Mouse (Mus musculus): ENCODE data around the gene Sfxn5. TPM values are rescaled to one million over a fixed set of nuclear protein-coding genes. Genes with fewer than 3 reads are reported as not detected.

Sfxn5 gene
- polyA plus RNA-seq, 1 experiment from 2014 or later, result 7.0 TPM

DNA sequence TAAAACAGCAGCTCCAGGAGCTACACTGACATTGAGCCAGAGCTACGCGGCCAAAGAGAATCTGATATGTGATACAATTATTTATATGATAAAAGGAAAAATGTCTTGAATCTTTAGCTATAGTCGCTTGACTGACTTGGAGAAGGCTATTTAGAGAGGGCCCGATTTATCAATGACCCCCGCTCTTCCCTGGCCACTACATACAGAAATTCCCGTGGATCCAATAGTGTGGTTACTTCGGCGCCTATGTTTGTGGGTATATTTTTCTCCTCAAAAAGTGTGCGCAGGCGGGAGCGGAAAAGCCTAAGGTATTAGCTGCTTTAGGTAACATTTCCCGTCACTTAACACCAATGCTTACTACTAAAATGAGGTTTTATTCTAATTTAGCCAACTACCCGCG, 143.9 kb downstream of the Sfxn5 start:
- no peak overlapping the region for H3K9ac ChIP-seq (ENCODE audit: low read length)
- H3K9me3 ChIP-seq (ENCODE audit: control insufficient read depth, low read length), result no peaks in the 10 kb centered on the region
- H3K4me1 ChIP-seq (replicated peaks; ENCODE audit: control insufficient read depth, insufficient read depth, low read length), result peaks cover 19% of the 10 kb centered on the region

DNA sequence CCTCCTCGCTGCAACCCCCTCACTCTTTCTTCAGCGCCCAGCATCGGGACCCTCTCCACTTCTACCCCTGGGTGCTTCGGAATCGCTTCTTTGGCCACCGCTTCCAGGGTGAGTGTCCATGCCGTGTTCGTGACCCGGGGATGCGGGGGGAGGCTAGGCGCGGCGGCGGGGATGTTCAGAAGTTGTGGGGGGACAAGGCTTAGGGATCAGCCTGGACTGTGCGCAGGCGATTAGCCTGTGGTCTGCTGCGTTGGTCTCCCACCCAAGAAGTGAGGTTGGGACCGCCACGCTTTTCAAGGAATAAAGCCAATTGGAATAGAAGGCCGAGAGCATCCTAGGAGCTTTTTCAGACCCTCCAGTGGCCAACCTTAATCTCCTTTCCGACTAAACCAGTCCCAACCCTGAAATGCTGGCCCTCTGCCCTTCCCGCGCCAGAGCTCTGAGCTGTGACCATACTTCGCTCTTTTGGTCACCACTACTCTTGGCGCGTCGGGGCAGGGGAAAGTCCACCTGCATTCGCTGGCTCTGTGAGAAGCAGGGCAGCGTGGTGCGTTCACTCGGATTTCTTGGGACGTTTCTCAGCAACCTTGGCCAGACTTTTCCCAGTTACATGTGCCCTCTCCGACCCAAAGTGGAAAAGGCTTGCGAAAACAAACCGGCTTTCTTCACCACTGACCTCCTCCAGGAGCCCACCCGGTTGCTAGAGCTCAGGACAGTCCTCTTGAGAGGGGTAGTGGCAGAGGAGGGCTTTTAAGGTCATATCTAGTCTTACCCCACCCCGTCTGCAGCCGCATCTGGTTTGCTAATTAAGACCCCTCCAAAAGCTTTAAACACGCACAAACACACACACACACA, 144.7 kb downstream of the Sfxn5 start:
- Histone ChIP-seq H3K9me3 (ENCODE audit: control insufficient read depth, low read length) (no peaks in the 10 kb centered on the region), H3K9ac (ENCODE audit: low read length) (no peak overlapping the region), H3K4me3 (ENCODE audit: low read length) (peak overlapping the region; percentile 45), H3K36me3 (ENCODE audit: control insufficient read depth, insufficient read depth, low read length) (no peaks in the 10 kb centered on the region), H3K4me2 (ENCODE audit: low read depth, low read length) (peak overlapping the region; percentile 62), H3K27me3 (ENCODE audit: control insufficient read depth, insufficient read depth, low read depth, low read length) (peaks cover 87% of the 10 kb centered on the region), H3K27ac (ENCODE audit: low read length) (no peak overlapping the region), H3K4me1 (replicated peaks; ENCODE audit: control insufficient read depth, insufficient read depth, low read length) (peaks cover 19% of the 10 kb centered on the region)
- 1% methylated on average over 39 of the region's 39 CpGs for WGBS
- ATAC-seq (ENCODE audit: low read depth), result no peak

More for the DNA sequence above, 143.9 kb downstream of the Sfxn5 start:
- Histone ChIP-seq H3K4me2 (ENCODE audit: low read depth, low read length) (no peak overlapping the region), H3K36me3 (ENCODE audit: control insufficient read depth, insufficient read depth, low read length) (no peaks in the 10 kb centered on the region), H3K27me3 (ENCODE audit: control insufficient read depth, insufficient read depth, low read depth, low read length) (peaks cover 89% of the 10 kb centered on the region), H3K4me3 (ENCODE audit: low read length) (0 out of 2 replicates have a peak overlapping the region, but pooled peaks have one; percentile 51), H3K27ac (ENCODE audit: low read length) (no peak overlapping the region)
- 8% methylated on average over 14 of the region's 14 CpGs for WGBS
- no peak for ATAC-seq (ENCODE audit: low read depth)

DNA sequence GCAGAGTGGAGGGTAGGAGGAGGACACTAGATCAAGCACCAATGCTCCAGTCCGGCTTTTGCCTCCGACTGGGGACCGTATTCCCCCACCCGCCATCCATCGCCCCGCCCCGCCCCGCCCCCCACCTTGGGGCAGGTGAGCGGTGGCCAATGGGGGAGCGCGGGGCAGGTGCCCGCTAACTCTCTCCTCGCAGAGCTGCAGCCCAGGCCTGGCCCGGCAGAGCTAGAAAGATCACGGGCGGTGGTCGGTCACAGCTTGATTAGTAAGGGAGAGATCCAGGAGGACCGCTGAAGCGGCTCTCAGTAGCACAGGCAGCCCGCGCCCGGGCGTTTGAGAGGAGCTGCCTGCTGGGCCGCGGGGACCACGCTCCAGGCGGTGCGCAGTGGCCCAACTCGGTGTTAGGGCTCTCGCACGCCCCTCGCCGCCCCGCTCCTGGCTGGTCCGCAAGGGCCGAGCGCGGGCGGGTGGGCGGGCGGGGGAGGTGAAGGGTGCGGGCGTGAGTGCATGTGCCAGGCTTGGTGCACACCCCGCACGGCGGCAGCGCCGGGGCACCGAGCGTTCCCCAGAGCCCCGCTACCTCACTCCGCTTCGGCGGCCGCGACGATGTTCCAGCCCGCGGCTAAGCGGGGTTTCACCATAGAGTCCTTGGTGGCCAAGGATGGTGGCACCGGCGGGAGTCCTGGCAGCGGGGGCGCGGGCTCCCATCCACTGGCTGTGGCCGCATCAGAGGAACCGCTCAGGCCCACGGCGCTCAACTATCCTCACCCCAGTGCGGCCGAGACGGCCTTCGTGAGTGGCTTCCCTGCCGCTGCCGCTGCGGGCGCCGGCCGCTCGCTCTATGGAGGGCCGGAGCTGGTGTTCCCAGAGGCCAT, 145.6 kb downstream of the Sfxn5 start, which contains the start of gene Emx1:
Gene Emx1 (plus strand): TSS at position 99 of the 872 bp plus-strand sequence.
- H3K27ac ChIP-seq (ENCODE audit: low read length), result no peak within 1 kb of the TSS
- WGBS, result under 1% methylated on average over 58 of the region's 81 CpGs
- no peaks in the 10 kb centered on the region for H3K36me3 ChIP-seq (ENCODE audit: control insufficient read depth, insufficient read depth, low read length)
- peak within 1 kb of the TSS; percentile 62 for H3K4me2 ChIP-seq (ENCODE audit: low read depth, low read length)
- H3K4me1 ChIP-seq (replicated peaks; ENCODE audit: control insufficient read depth, insufficient read depth, low read length), result peaks cover 19% of the 10 kb centered on the region
- H3K27me3 ChIP-seq (ENCODE audit: control insufficient read depth, insufficient read depth, low read depth, low read length), result peaks cover 82% of the 10 kb centered on the region
- peak; percentile 72 for ATAC-seq (ENCODE audit: low read depth)
- H3K9ac ChIP-seq (ENCODE audit: low read length), result no peak within 1 kb of the TSS
- H3K4me3 ChIP-seq (ENCODE audit: low read length), result peak within 1 kb of the TSS; percentile 45
- no peaks in the 10 kb centered on the region for H3K9me3 ChIP-seq (ENCODE audit: control insufficient read depth, low read length)

DNA sequence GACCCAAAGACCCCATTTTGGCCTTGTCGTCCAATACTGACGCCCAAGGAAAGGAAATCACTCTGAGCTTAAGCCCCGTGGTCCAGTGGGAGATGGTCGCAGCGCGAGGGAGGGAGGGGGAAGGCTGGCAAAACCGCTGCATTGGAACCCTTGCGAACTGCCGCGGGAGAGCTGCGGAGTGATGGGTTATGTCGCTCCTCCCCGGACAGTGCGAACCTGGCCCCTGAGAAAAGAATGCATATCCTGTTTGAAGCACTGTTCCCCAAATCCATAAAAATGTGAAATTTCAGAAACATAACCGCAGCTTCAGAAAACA, 146.5 kb downstream of the Sfxn5 start:
- Histone ChIP-seq H3K4me3 (ENCODE audit: low read length) (no peak overlapping the region), H3K4me1 (replicated peaks; ENCODE audit: control insufficient read depth, insufficient read depth, low read length) (peaks cover 19% of the 10 kb centered on the region), H3K9me3 (ENCODE audit: control insufficient read depth, low read length) (no peaks in the 10 kb centered on the region), H3K36me3 (ENCODE audit: control insufficient read depth, insufficient read depth, low read length) (no peaks in the 10 kb centered on the region), H3K27me3 (ENCODE audit: control insufficient read depth, insufficient read depth, low read depth, low read length) (peaks cover 73% of the 10 kb centered on the region), H3K4me2 (ENCODE audit: low read depth, low read length) (no peak overlapping the region), H3K9ac (ENCODE audit: low read length) (no peak overlapping the region), H3K27ac (ENCODE audit: low read length) (no peak overlapping the region)
- ATAC-seq (ENCODE audit: low read depth), result no peak
- WGBS, result 0% methylated on average over 15 of the region's 15 CpGs

DNA sequence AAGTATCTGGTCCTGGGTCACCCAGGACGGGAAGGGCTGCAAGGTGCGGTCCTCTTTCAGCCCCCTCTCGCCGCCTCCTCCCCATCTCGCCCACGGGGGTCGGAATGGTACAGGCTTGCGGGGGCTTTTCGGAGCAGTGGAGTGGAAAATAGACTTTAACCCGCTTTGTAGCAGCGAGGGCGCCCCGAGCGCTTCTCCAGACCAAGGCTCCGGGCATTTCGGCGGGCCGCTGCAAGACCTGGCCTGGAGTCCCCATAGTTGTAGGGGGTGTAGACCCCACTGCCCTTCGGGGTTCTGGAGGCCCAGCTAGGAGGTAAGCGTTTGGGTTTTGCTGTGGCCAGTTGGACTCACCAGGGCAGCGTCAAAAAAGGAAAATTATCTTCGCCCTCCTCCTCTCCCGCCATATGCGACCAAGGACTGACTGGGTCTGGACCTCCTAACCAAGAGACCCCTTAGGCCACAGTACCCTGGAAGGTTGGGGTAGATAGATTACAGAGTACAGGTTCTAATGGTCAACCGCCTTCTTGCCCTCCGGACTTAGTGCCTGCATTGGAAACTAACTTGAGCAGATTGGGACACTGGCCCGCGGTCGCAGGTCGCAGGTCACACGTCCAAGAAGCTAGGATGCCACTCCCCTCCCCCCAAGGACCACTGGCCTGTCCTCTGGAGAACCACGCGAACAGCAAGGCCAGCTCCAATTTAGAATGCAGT, 147.0 kb downstream of the Sfxn5 start:
- H3K4me2 ChIP-seq (ENCODE audit: low read depth, low read length), result peak overlapping the region; percentile 47
- H3K9ac ChIP-seq (ENCODE audit: low read length), result no peak overlapping the region
- peaks cover 68% of the 10 kb centered on the region for H3K27me3 ChIP-seq (ENCODE audit: control insufficient read depth, insufficient read depth, low read depth, low read length)
- WGBS, result 4% methylated on average over 33 of the region's 33 CpGs
- H3K4me3 ChIP-seq (ENCODE audit: low read length), result peak overlapping the region; percentile 37
- ATAC-seq (ENCODE audit: low read depth), result no peak
- H3K27ac ChIP-seq (ENCODE audit: low read length), result no peak overlapping the region
- no peaks in the 10 kb centered on the region for H3K9me3 ChIP-seq (ENCODE audit: control insufficient read depth, low read length)
- H3K4me1 ChIP-seq (replicated peaks; ENCODE audit: control insufficient read depth, insufficient read depth, low read length), result peaks cover 19% of the 10 kb centered on the region
- H3K36me3 ChIP-seq (ENCODE audit: control insufficient read depth, insufficient read depth, low read length), result no peaks in the 10 kb centered on the region

DNA sequence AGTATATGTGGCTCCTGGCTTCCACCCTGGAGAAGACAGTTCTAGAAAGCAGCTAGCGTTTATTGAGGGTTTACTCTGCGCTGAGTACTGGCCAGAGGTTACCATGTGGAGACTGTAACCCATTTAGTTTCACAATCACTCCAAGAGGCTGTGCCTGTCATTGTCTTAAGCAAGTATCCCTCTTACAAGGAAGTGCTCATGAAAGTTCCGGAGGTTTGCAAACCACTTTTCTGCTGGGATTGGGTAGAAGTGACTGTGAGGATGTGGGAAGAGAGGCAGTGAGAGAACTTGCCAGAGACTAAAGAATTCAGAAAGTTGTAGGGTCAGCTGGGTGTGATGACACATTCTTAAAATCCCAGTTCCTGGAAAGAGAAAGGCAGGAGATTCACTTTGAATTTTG, 149.3 kb downstream of the Sfxn5 start:
- Histone ChIP-seq H3K9me3 (ENCODE audit: control insufficient read depth, low read length) (no peaks in the 10 kb centered on the region), H3K36me3 (ENCODE audit: control insufficient read depth, insufficient read depth, low read length) (no peaks in the 10 kb centered on the region), H3K9ac (ENCODE audit: low read length) (no peak overlapping the region), H3K4me3 (ENCODE audit: low read length) (no peak overlapping the region), H3K27me3 (ENCODE audit: control insufficient read depth, insufficient read depth, low read depth, low read length) (peaks cover 49% of the 10 kb centered on the region), H3K4me2 (ENCODE audit: low read depth, low read length) (no peak overlapping the region), H3K27ac (ENCODE audit: low read length) (no peak overlapping the region), H3K4me1 (replicated peaks; ENCODE audit: control insufficient read depth, insufficient read depth, low read length) (peaks cover 11% of the 10 kb centered on the region)
- no peak for ATAC-seq (ENCODE audit: low read depth)
- 41% methylated on average over 3 of the region's 3 CpGs for WGBS

DNA sequence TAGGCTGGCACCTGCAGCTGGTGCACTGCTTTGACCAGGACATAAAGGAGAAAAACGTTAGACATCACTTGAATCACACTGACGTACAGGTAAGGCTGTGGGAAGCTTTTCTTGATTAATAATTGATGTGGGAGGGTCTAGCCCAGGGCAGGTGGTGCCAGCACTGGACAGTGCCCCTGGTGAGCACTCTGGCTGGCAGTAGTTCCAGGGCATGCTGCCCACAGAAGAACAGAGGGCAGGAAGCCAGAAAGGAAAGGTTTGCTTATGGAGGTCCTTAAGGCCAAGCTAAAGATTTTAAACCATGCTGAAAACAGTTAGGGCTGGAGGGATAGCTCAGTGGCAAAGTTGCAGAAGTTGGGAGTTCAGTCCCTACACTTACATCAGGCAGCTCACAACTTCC, 153.2 kb downstream of the Sfxn5 start:
- Histone ChIP-seq H3K27me3 (ENCODE audit: control insufficient read depth, insufficient read depth, low read depth, low read length) (peaks cover 15% of the 10 kb centered on the region), H3K36me3 (ENCODE audit: control insufficient read depth, insufficient read depth, low read length) (no peaks in the 10 kb centered on the region), H3K4me1 (replicated peaks; ENCODE audit: control insufficient read depth, insufficient read depth, low read length) (no peaks in the 10 kb centered on the region), H3K4me3 (ENCODE audit: low read length) (no peak overlapping the region), H3K9ac (ENCODE audit: low read length) (no peak overlapping the region), H3K4me2 (ENCODE audit: low read depth, low read length) (no peak overlapping the region), H3K9me3 (ENCODE audit: control insufficient read depth, low read length) (no peaks in the 10 kb centered on the region), H3K27ac (ENCODE audit: low read length) (no peak overlapping the region)
- 53% methylated on average over 2 of the region's 2 CpGs for WGBS
- no peak for ATAC-seq (ENCODE audit: low read depth)

DNA sequence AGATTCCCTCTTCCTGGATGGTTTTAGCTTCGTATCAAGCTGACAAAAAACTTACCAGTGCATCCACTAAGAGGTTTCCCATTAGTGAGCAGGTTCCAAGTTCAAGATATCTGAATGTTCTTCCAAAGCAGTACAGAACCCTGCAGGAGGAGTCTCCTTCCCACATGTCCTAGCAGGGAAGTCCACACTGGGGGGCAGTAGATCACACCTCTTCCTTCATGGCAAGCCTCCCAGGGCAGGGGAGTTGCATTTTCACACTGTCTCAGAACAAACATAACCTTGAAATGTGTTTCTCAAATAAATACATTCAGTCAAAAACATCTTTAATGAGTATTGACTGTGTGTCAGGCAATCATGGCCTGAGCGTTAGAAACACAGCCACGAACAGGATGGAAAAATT, 153.7 kb downstream of the Sfxn5 start:
- no peaks in the 10 kb centered on the region for H3K36me3 ChIP-seq (ENCODE audit: control insufficient read depth, insufficient read depth, low read length)
- H3K27me3 ChIP-seq (ENCODE audit: control insufficient read depth, insufficient read depth, low read depth, low read length), result peaks cover 13% of the 10 kb centered on the region
- H3K4me1 ChIP-seq (replicated peaks; ENCODE audit: control insufficient read depth, insufficient read depth, low read length), result no peaks in the 10 kb centered on the region
- WGBS, result 66% methylated on average over 3 of the region's 3 CpGs
- H3K27ac ChIP-seq (ENCODE audit: low read length), result no peak overlapping the region
- no peak overlapping the region for H3K9ac ChIP-seq (ENCODE audit: low read length)
- no peak for ATAC-seq (ENCODE audit: low read depth)
- no peak overlapping the region for H3K4me3 ChIP-seq (ENCODE audit: low read length)
- no peak overlapping the region for H3K4me2 ChIP-seq (ENCODE audit: low read depth, low read length)
- no peaks in the 10 kb centered on the region for H3K9me3 ChIP-seq (ENCODE audit: control insufficient read depth, low read length)

All from lung, embryonic 16.5 days (tissue).